Mouse (Mus musculus): ENCODE results near the gene Gm11172. TPM values are rescaled to one million over a fixed set of nuclear protein-coding genes. Genes with fewer than 3 reads are reported as not detected.
A peak's percentile ranks its signal among the peaks of the same experiment; 100 is the strongest.
"Not testable (repeated sequence)": the region's sequence is repeated elsewhere in the genome, so short reads cannot be mapped to it uniquely, and the experiment has no call there.

The Gm11172 gene
- total RNA-seq, 2 experiments from 2014 or later = not detected

DNA sequence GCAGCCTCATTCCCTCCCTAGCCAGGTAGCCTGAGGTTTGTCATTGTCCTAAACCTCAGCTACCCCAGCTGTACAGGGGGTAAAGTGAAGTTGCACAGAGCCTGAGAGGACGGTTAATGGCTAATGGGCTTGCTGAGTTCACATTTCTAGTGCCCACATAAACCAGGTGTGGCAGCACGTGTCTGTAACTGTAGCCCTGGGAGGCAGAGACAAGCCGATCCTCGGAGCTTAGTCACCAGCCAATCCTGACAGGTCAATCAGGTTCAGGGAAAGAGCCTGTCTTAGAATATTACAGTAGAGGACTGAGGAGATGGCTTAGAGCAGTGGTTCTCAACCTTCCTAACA is 15.7 kb downstream of the Gm11172 start:
- DNase-seq (ENCODE audit: low spot score) = no peak

DNA sequence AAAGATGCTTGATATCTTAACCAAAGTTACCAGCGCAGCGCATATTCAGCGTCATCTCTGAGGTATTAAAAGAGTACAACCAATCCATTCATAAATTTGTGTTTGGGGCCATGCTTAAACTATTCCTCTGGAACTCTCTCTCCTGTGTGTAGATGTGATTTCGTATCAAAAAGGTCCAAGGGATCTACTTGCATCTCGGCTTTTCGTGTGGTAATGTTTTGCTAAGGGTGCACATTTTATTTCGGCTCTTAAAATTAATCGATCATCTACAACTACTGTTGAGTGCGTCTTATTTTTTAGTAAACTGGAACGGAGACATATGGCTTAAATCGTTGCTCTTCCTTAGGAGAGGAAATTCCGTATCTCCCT is 21.8 kb downstream of the Gm11172 start:
- no peak for DNase-seq (ENCODE audit: low spot score)

DNA sequence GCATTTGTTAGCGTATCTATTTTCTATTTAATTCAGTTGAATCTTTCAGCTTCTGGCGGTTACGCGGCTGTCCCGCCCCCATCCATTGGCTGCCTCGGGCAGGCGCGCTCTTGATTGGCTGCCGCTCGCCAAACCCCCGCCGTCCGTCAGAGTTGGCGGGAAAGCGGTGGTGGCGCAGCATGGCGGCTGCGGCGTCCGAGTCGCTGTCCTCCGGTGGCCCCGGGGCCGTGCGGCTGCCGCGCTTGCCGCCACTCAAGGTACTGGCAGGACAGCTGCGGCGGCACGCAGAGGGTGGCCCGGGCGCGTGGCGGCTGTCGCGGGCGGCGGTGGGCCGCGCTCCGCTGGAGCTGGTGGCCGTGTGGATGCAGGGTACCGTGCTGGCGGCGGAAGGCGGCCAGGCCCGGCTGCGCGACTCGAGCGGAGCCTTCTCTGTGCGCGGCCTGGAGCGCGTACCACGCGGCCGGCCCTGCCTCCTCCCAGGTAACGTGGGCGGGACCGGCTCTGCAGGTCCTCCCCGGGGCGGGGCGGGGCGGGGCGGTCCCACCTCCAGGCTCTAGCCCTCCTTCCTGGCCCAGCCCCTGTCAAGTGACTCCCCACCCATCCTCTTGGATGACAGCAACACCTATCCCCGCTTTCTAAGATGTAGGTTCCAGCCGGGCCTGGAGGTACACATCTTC is 22.3 kb downstream of the Gm11172 start, which contains the start of gene Rmi2:
Gene Rmi2, plus strand, starts transcription at position 149 of the 677 bp plus-strand sequence.
- peak; percentile 84 for DNase-seq (ENCODE audit: low spot score)

DNA sequence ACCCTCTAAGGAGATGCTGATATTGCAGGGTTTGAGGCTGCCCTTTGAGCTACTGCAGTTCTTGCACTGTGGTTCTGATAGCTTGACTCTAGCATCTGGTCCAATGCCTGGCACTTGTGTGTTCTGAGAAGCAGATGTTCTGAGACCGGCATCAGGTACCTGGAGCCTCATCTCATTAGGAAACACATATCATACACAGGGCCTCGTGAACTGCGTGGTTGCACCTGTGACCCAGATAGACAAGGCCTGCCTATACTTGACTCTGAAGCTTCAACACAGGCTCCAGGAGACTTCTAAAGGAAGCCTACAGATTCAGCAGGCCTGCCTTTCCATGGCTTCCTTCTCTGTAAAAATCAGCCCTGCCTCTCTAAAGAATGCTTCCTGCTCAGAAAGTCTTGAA is 23.7 kb downstream of the Gm11172 start:
- no peak for DNase-seq (ENCODE audit: low spot score)

DNA sequence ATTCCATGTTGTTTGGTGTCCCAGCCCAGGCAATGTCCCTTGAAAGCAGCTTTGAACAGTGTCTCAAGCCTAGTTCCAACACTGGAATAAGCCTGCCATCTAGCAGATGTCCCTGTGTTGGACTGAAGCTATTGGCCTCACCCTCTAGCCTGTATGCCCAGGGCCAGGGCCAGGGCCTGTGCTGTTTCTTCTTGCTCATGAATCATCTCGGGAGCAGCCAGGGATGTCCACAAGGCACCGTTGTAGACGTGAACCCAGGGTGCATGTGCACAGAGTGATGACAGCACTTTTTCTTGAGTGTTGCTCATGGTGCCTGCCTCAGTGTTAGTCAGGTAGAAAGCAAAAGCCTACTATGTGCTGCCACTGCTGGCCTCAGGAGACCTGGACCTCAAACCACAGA is 24.5 kb downstream of the Gm11172 start:
- DNase-seq (ENCODE audit: low spot score) = no peak

DNA sequence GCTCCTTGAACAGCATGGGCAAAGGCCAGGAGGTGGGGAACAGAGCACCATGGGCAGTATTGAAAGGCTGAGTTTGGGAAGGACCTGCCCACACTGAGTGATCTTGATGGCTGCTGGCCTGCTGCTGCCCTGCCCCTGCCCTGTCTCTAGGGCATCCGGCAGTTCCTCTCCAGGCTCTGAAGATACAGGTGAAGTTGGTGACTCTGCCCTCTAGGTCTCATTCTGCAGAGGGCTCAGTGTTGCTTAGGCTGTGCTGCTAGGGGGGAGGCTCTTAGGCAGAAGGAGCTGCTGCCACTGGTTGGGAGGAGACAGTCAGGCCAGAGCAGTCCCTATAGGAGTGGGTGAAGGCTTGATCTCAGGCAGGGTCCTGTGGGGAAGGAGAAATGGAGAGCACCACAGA is 25.2 kb downstream of the Gm11172 start:
- no peak for DNase-seq (ENCODE audit: low spot score)

DNA sequence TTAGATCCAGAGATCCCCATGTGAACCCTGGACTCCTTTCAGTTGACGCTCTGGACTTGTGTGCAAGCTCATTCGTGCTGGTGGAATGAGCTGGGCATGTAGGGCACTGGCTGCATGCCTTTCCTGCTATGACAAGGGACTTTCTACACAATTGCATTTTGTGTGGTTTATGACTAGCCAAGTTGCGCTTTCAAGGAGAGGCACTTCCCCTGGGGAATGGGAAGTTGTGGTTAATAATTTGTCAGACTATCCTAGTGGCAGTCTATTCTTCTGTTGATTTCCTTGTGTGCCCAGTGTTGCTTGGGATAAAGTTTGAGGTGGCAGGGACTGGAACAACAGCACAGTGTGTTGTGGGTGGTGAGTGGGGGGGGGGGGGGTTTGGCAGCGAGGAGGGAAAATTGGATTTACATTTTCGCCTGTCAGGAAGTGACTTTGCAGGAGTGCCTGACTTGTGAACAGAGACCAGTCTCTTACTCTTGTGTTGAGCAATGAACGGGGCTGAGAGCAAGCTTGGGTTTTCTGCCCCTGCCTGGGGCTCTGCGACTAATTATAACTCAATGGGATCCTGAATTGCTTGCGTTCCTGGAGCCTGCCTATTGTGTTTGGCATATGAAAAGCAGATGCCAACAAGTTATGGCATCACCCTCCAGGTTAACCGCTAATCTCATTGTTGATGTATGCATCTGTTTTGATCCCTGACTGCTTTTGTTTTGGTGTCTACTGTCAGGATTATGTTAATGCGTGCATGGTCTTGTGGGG is 26.0 kb downstream of the Gm11172 start:
- DNase-seq (ENCODE audit: low spot score) = no peak

DNA sequence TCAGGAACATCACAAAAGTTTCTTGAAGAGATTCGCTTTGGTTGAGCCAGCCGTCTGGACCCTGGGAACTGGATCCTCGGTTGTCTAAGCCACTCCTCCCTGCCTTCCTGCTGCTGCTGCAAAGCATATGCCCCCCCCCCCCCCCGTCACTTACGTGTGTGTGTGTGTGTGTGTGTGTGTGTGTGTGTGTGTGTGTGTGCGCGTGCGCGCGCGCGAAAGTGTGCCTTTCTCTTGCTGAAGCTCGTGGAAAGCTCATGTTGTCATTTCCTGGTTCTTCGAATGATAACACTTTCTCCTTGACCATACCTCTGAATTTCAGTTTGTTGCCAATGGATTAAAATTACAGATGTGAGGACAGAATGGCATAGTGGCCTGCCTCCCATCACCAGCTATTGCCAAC is 27.3 kb downstream of the Gm11172 start:
- DNase-seq (ENCODE audit: low spot score) = no peak

DNA sequence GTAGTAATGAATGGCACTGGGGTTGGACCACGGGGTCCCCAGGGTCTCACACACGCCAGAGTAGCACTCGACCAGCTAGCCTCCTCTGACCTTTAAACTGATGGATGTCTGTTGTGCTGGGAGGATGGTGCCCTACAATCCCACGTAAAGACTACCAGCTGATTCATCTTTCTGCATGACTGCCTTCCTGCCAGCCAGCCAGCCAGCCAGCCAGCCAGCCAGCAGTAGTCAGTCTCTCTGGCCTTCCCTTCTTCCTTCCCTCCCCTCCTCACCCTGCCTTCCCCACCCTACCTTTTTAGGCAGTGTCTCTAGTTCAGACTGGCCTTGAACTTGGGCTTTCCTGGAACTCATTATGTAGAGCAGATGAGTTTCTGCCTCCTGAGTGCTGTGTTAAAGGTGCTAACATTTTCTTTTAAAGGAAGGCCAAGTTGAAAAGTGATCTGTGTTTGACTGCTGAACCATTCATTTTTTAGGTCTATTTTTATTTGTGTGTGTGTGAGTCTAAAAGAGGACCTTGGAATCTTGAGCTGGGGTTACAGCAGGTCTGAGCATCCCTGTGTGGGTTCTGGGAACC is 29.7 kb downstream of the Gm11172 start:
- peak; percentile 49 for DNase-seq (ENCODE audit: low spot score)

DNA sequence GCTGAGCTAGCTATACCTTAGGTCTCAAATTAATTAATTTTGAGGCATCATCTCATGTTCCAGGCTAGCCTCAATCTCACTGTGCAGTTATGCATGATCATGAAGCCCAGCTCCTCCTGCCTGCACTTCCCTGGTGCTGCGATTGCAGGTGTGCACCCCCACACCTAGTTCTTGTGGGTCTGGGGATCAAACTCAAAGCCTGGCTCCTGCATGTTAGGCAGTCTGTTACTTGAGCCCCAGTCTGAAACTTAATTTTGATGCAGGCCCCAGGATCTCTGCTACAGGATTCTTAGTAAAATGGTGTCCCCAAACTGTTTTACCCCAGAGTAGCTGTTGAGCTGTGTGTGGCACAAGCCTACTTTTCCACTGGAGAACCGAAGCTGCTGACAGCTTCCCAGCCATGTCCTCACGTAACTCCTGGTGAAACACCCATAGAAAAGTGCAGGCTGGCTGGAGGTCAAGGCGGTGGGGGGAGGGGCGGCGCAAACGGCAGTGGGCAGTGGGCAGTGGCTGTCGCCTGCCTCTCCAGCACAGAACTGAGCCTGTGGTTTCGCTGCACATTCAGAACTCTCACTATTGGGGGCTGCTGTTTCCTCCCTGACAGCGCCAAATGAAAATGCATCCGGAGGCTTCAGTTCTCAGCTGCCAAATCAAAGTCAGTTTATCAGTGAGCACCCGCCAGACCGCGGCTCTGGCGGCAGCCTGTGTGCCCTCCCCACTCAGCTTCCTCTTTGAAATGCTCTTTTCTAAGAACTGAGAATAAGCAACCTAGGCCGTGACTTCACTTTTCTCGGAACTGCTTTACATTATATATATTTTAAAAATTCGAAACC is 31.0 kb downstream of the Gm11172 start:
- DNase-seq (ENCODE audit: low spot score) = no peak

DNA sequence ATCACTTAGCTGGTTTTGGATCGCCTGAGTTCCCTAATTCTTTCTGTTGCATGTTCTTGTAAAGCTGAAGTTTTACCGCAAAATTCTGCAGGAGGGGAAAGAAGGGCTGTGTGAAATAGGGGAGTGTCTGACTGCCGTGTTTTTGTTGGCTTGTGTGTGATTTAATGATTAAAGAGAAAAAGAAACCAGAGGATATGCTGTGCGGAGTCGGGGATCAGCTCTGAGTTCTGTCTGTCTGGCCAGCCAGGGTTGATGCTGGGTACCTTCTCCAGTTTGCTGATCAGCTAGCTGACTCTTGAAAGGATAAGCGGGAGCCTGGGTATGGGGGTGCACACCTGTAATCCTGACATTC is 31.6 kb downstream of the Gm11172 start:
- no peak for DNase-seq (ENCODE audit: low spot score)

DNA sequence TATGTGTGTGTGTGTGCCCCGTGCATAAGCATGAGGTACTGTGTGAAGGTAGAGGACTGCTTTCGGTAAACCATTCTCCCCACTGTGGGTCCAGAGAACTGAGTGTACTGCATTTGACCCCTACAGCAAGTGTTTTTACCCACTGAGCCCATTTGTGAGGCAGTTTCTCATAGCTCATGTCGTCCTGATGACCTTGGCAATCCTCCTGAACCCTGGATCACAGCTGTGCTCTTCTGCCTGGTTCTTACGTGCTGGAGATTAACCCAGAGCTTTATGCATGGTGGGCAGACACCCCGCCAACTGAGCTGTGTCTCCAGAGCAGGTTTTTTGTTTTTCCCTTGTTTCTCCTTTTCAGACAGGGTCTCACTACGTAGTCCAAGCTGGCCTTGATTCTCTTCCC is 33.2 kb downstream of the Gm11172 start:
- no peak for DNase-seq (ENCODE audit: low spot score)

DNA sequence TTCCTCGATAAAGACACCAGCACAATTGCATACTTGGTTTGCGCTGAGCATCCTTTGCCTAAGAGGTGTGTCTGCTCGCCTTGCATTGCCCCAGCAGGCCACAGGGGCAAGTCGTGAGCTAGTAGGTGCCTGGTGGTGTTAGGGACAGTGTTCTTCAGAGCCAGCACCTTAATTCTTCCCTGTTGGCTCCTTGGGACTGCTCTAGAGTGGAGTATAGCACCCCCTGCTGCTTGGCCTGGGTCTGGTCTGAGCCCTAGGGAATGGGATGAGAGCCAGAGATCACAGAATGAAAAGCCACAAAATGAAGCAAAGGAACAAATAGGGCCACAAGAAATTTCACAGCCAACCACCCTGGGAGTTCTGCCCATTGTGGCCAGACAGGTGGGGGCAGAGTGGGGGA is 33.8 kb downstream of the Gm11172 start:
- DNase-seq (ENCODE audit: low spot score) = peak; percentile 82

DNA sequence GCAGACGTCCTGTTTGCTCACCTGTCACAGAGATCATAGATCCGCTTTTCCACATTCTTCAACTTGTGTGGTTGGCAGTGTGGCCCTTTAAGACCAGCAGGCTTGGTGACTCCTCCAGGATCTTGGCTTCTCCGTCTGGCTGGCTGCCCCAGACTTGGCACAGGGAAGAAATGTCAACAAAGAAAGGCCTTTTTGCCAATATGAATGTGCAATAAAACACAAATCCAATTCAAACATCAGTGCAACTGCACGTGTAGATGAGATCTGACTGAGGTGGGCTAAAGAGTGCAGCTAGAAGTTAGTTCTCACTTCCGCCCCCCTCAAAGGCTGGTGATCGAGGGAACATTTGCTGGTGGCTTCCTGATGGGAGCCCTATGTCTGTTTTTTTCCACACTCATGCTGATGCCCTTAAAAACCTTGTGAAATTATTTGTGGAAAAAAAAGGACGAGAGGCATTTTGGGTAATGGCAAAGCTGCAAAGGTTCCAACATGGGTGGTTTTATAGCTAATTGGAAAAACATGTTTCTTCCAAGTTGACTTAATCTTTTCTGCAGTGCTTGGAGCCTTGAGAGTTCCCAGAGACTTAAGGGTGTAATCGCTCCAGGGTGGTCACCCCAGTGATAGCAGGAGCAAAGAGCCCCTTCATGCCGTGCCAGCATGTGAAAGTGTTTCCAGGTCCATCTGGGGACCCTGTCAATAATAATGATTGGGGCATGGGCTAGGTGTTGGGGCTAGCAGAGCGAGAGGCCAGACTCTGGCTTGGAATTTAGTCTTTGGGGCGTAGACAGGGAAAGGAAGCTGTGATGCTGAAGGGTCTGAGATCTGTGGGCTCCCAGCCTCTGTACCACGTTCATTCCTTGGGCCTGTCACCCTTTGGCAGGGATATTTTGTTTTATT is 37.5 kb downstream of the Gm11172 start:
- peak; percentile 61 for DNase-seq (ENCODE audit: low spot score)

DNA sequence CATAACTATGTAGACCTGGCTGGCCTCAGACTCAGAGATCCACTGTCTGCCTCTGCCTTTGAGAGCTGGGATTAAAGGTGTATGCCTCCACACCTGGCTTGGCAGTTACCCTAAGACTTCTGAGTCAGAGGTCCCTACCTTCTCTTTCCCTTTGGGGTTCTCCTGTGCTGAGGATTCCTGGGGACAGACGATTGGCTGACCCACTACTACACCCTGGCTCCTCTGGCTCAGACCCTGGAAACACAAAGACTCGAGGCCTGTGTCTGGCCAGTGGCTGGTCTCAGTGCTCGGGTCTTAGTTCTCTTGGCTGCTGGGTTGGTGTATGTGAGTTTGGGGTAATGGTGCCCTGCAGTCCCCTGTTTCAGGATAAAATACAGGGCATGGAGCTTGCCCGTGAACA is 38.2 kb downstream of the Gm11172 start:
- DNase-seq (ENCODE audit: low spot score) = no peak

DNA sequence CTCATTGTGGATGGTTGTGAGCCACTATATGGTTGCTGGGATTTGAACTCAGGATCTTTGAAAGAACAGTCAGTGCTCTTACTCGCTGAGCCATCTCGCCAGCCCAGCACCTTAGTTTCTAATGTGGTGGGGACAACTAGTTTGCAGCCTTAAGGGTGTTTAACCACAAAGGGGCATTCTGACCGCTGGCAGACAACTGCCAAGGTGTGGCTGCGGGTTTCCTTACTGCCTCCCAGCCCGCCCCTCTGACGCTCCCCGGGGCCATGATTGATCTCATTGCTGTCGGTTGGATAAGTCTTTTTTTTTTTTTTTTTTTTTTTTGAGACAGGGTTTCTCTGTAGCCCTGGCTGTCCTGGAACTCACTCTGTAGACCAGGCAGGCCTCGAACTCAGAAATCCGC is 39.5 kb downstream of the Gm11172 start:
- not testable (repeated sequence) for DNase-seq (ENCODE audit: low spot score)

DNA sequence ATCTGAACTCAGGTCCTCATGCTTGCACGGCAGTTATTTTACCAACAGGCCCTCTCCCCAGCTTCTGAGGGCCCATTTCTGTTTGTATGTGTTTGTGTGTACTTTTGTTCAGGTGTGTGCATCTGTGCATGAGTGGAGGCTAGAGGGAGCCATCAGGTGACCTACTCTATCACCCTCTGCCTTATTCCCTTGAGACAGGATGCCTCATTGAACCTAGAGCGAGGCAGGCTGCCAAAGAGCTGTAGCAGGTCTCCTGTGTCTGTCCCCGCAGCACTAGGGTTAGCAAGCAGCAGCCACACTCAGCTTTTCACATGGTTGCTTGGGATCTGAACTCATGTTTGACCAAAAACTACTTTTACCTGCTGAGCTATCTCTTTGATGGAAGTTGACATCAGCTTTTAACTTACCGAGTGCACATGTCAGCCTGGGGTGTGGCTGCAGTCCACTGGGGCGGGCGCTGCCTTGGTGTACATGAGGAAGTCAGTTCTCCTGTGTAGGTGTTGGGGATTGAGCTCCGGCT is 47.1 kb downstream of the Gm11172 start:
- no peak for DNase-seq (ENCODE audit: low spot score)

DNA sequence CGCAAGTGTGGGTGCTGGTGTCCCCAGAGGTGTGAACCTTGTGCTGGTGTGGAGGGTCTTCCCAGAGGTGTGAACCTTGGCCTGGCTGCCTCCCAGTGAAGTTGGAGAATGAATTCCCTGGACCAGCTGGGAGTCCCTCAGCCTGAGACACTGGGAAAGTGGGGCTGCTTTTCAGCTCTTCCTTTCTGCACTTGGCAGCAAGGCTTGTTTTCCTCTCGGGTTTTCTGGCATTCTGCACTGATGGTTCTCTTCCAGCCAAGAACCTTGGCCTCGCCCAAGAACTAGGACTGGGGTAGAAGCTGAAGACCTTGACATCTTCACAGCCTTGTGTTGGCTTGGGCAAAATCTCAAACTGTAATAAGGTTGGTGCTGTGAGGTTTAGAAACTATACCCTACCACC is 48.7 kb downstream of the Gm11172 start:
- DNase-seq (ENCODE audit: low spot score) = peak; percentile 77
